Mouse (Mus musculus): ENCODE measurements around the gene Mamstr. TPM values are rescaled to one million over a fixed set of nuclear protein-coding genes. Genes with fewer than 3 reads are reported as not detected.

Gene Mamstr
- polyA plus RNA-seq, 2 experiments, result 19.8 to 34.6 TPM

DNA sequence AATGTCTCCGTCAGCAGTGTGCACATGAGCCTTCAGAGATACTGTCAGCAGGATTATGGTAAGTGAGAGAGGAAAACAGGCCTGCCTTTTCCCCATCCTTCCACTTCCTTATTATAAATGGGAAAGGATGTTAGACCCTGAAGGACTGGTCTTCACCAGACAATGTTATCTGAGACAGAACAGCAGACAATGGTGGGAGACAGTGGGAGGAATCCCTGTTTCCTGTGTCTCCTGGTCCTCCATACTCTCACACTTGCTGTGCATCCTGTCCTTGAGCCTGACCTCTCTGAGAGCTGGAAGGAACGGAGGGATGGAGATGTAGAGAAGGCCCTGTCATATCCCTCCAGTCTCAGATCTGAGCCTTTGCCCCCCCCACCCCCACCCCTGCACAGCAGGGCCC lies 52.6 kb downstream of the Mamstr start:
- H3K4me2 ChIP-seq (replicated peaks; ENCODE audit: low read depth, low read length, severe bottlenecking), result no peak overlapping the region
- ATAC-seq (ENCODE audit: low FRiP score, low read depth) (no peak), DNase-seq (ENCODE audit: low spot score) (no peak)
- H3K9me3 ChIP-seq (ENCODE audit: control insufficient read depth, low read length), result no peaks in the 10 kb centered on the region
- no peak overlapping the region for H3K9ac ChIP-seq (ENCODE audit: low read depth, low read length, severe bottlenecking)
- TF ChIP-seq POLR2A (IDR thresholded peaks at IDR 0.05; ENCODE audit: borderline replicate concordance, extremely low read depth, insufficient read depth, insufficient read length), result no peak
- no peaks in the 10 kb centered on the region for H3K27me3 ChIP-seq (ENCODE audit: control insufficient read depth, insufficient read depth, low read length)
- no peaks in the 10 kb centered on the region for H3K36me3 ChIP-seq (ENCODE audit: control insufficient read depth, insufficient read depth, low read length)
- no peak overlapping the region for H3K4me3 ChIP-seq (replicated peaks; ENCODE audit: low read length)
- no peaks in the 10 kb centered on the region for H3K4me1 ChIP-seq (ENCODE audit: control insufficient read depth, insufficient read depth, low read length)
- H3K27ac ChIP-seq (replicated peaks; ENCODE audit: low read depth, low read length), result no peak overlapping the region
- WGBS, result 94% methylated on average over 2 of the region's 2 CpGs

DNA sequence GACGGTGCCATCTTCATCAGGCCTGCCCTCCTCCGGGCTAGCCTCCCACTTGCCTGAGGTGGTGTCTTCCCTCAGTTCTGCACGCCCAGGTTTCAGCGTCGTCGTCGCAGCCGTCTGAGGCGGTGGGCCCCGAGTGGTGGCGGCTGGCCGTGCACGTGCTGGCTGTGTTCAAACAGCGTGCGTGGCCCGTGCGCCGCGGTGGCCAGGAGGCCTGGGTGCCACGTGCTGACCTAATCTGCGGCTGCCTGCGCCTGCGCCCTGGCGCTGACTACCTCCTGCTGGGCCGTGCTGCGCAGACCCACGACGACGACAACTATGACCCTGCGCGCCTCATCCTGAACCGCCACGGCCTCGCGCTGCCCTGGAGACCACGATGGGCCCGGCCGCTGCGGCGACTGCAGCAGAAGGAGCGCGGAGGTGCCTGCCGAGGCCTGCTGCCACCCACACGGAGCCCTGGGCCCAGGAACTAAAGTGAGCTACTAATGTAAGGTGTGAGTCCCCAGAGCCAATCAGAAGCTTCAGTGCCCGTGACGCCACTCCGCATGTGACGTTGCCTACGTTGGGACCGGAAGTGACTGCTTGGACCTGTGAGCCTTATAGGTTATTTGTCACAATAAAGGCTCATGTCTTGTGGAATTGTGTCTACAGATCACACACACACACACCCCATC lies 54.3 kb downstream of the Mamstr start, which contains the start of gene Sec1:
Gene Sec1 (minus strand): TSS at position 482 of the 671 bp plus-strand sequence.
- Histone ChIP-seq H3K9me3 (ENCODE audit: control insufficient read depth, low read length) (no peaks in the 10 kb centered on the region), H3K36me3 (ENCODE audit: control insufficient read depth, insufficient read depth, low read length) (no peaks in the 10 kb centered on the region), H3K9ac (ENCODE audit: low read depth, low read length, severe bottlenecking) (no peak within 1 kb of the TSS), H3K4me1 (ENCODE audit: control insufficient read depth, insufficient read depth, low read length) (no peaks in the 10 kb centered on the region), H3K27me3 (ENCODE audit: control insufficient read depth, insufficient read depth, low read length) (0 out of 2 replicates have a peak, but pooled peaks cover 2% of the 10 kb centered on the region), H3K27ac (replicated peaks; ENCODE audit: low read depth, low read length) (peak within 1 kb of the TSS; percentile 52; the same call in 1 of the 2 replicates), H3K4me2 (replicated peaks; ENCODE audit: low read depth, low read length, severe bottlenecking) (no peak within 1 kb of the TSS), H3K4me3 (replicated peaks; ENCODE audit: low read length) (no peak within 1 kb of the TSS)
- 93% methylated on average over 50 of the region's 50 CpGs for WGBS
- no peak for TF ChIP-seq POLR2A (IDR thresholded peaks at IDR 0.05; ENCODE audit: borderline replicate concordance, extremely low read depth, insufficient read depth, insufficient read length)
- no peak for DNase-seq (ENCODE audit: low spot score)
- no peak for ATAC-seq (ENCODE audit: low FRiP score, low read depth)

DNA sequence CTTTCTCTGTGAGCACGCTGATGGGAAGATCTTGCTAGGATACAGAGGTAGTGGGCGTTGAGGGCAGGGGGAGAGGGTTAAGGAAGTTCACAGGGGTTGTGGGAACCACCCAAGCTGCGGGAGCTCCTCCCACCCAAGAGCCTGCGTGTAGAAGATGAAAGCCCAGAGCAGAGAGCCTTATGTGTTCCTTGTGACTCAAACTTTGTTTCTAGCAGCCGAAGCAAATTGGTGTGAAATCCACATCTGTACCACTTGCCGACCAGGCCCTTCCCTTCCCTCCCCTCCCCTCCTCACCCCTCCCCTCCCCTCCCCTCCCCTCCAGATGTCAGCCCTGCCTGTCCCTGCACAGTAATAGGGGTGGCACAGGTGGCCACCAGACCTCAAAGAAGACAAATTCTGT lies 55.3 kb downstream of the Mamstr start:
- no peak for DNase-seq (ENCODE audit: low spot score)
- H3K4me1 ChIP-seq (ENCODE audit: control insufficient read depth, insufficient read depth, low read length), result peaks cover 4% of the 10 kb centered on the region; the same call in 1 of the 2 replicates
- H3K27ac ChIP-seq (replicated peaks; ENCODE audit: low read depth, low read length), result peak overlapping the region; percentile 52; the same call in 1 of the 2 replicates
- TF ChIP-seq POLR2A (IDR thresholded peaks at IDR 0.05; ENCODE audit: borderline replicate concordance, extremely low read depth, insufficient read depth, insufficient read length), result no peak
- H3K4me2 ChIP-seq (replicated peaks; ENCODE audit: low read depth, low read length, severe bottlenecking), result no peak overlapping the region
- H3K4me3 ChIP-seq (replicated peaks; ENCODE audit: low read length), result no peak overlapping the region
- peak; percentile 51 for ATAC-seq (ENCODE audit: low FRiP score, low read depth)
- 2% methylated on average over 6 of the region's 6 CpGs for WGBS
- H3K9ac ChIP-seq (ENCODE audit: low read depth, low read length, severe bottlenecking), result no peak overlapping the region
- H3K27me3 ChIP-seq (ENCODE audit: control insufficient read depth, insufficient read depth, low read length), result peaks cover 12% of the 10 kb centered on the region; the same call in 1 of the 2 replicates
- no peaks in the 10 kb centered on the region for H3K36me3 ChIP-seq (ENCODE audit: control insufficient read depth, insufficient read depth, low read length)
- no peaks in the 10 kb centered on the region for H3K9me3 ChIP-seq (ENCODE audit: control insufficient read depth, low read length)

Other genes starting within 250 kb of the Mamstr start
Only the 30 nearest of the 36 such genes appear.
- gene Gys1, start 205.1 kb upstream of the Mamstr start, polyA plus RNA-seq (2012; rRNA removed), result 44.1 and 59.1 TPM in 2 replicates
- 35.8 and 37.3 TPM in 2 replicates for gene Gys1, start 205.1 kb upstream of the Mamstr start, polyA plus RNA-seq (2014; fragmentation: Nextera tagmentation; extraction: Ambion mirVana)
- 120 TPM in 2 replicates for gene Ruvbl2, start 201.9 kb upstream of the Mamstr start, polyA plus RNA-seq (2012; rRNA removed)
- 119 and 126 TPM in 2 replicates for gene Ruvbl2, start 201.9 kb upstream of the Mamstr start, polyA plus RNA-seq (2014; fragmentation: Nextera tagmentation; extraction: Ambion mirVana)
- 1,503 and 2,450 TPM in 2 replicates for gene Ftl1, start 180.1 kb upstream of the Mamstr start, polyA plus RNA-seq (2012; rRNA removed)
- gene Ftl1, start 180.1 kb upstream of the Mamstr start, polyA plus RNA-seq (2014; fragmentation: Nextera tagmentation; extraction: Ambion mirVana), result 4,726 and 4,986 TPM in 2 replicates
- 127 and 164 TPM in 2 replicates for gene Bax, start 173.1 kb upstream of the Mamstr start, polyA plus RNA-seq (2012; rRNA removed)
- 133 and 140 TPM in 2 replicates for gene Bax, start 173.1 kb upstream of the Mamstr start, polyA plus RNA-seq (2014; fragmentation: Nextera tagmentation; extraction: Ambion mirVana)
- 0.82 and 1.3 TPM in 2 replicates for gene Tulp2, start 158.1 kb upstream of the Mamstr start, polyA plus RNA-seq (2012; rRNA removed)
- gene Tulp2, start 158.1 kb upstream of the Mamstr start, polyA plus RNA-seq (2014; fragmentation: Nextera tagmentation; extraction: Ambion mirVana), result 1.2 and 2.0 TPM in 2 replicates
- not detected in 2 replicates for gene Gm45808, start 153.2 kb upstream of the Mamstr start, polyA plus RNA-seq (2012; rRNA removed)
- gene Gm45808, start 153.2 kb upstream of the Mamstr start, polyA plus RNA-seq (2014; fragmentation: Nextera tagmentation; extraction: Ambion mirVana), result not detected in 2 replicates
- gene Dhdh, start 151.2 kb upstream of the Mamstr start, polyA plus RNA-seq (2012; rRNA removed), result 2.4 and 2.9 TPM in 2 replicates
- 2.0 and 2.6 TPM in 2 replicates for gene Dhdh, start 151.2 kb upstream of the Mamstr start, polyA plus RNA-seq (2014; fragmentation: Nextera tagmentation; extraction: Ambion mirVana)
- gene Nucb1, start 129.6 kb upstream of the Mamstr start, polyA plus RNA-seq (2012; rRNA removed), result 293 and 299 TPM in 2 replicates
- gene Nucb1, start 129.6 kb upstream of the Mamstr start, polyA plus RNA-seq (2014; fragmentation: Nextera tagmentation; extraction: Ambion mirVana), result 239 and 254 TPM in 2 replicates
- 27.5 and 29.8 TPM in 2 replicates for gene Ppp1r15a, start 113.7 kb upstream of the Mamstr start, polyA plus RNA-seq (2012; rRNA removed)
- 21.2 and 22.1 TPM in 2 replicates for gene Ppp1r15a, start 113.7 kb upstream of the Mamstr start, polyA plus RNA-seq (2014; fragmentation: Nextera tagmentation; extraction: Ambion mirVana)
- gene Plekha4, start 113.6 kb upstream of the Mamstr start, polyA plus RNA-seq (2012; rRNA removed), result 13.1 and 17.2 TPM in 2 replicates
- gene Plekha4, start 113.6 kb upstream of the Mamstr start, polyA plus RNA-seq (2014; fragmentation: Nextera tagmentation; extraction: Ambion mirVana), result 4.3 and 4.6 TPM in 2 replicates
- 1.1 and 1.2 TPM in 2 replicates for gene Hsd17b14, start 85.1 kb upstream of the Mamstr start, polyA plus RNA-seq (2012; rRNA removed)
- 0.44 and 0.92 TPM in 2 replicates for gene Hsd17b14, start 85.1 kb upstream of the Mamstr start, polyA plus RNA-seq (2014; fragmentation: Nextera tagmentation; extraction: Ambion mirVana)
- 67.6 and 71.5 TPM in 2 replicates for gene Bcat2, start 69.8 kb upstream of the Mamstr start, polyA plus RNA-seq (2012; rRNA removed)
- gene Bcat2, start 69.8 kb upstream of the Mamstr start, polyA plus RNA-seq (2014; fragmentation: Nextera tagmentation; extraction: Ambion mirVana), result 57.2 and 60.4 TPM in 2 replicates
- 0.58 and 0.73 TPM in 2 replicates for gene Fgf21, start 24.5 kb upstream of the Mamstr start, polyA plus RNA-seq (2012; rRNA removed)
- 0.43 and 0.66 TPM in 2 replicates for gene Fgf21, start 24.5 kb upstream of the Mamstr start, polyA plus RNA-seq (2014; fragmentation: Nextera tagmentation; extraction: Ambion mirVana)
- 1.0 and 1.9 TPM in 2 replicates for gene Fut1, start 22.7 kb upstream of the Mamstr start, polyA plus RNA-seq (2012; rRNA removed)
- 1.2 and 1.8 TPM in 2 replicates for gene Fut1, start 22.7 kb upstream of the Mamstr start, polyA plus RNA-seq (2014; fragmentation: Nextera tagmentation; extraction: Ambion mirVana)
- gene Izumo1, start 18.2 kb upstream of the Mamstr start, polyA plus RNA-seq (2012; rRNA removed), result 0.33 and 0.43 TPM in 2 replicates
- gene Izumo1, start 18.2 kb upstream of the Mamstr start, polyA plus RNA-seq (2014; fragmentation: Nextera tagmentation; extraction: Ambion mirVana), result 0.39 TPM in 1 of 2 replicates, not detected in the other
- gene Rasip1, start 12.5 kb upstream of the Mamstr start, polyA plus RNA-seq (2012; rRNA removed), result 14.1 and 16.7 TPM in 2 replicates
- 11.0 and 11.8 TPM in 2 replicates for gene Rasip1, start 12.5 kb upstream of the Mamstr start, polyA plus RNA-seq (2014; fragmentation: Nextera tagmentation; extraction: Ambion mirVana)
- 1.1 and 1.4 TPM in 2 replicates for gene Fut2, start 26.4 kb downstream of the Mamstr start, polyA plus RNA-seq (2012; rRNA removed)
- gene Fut2, start 26.4 kb downstream of the Mamstr start, polyA plus RNA-seq (2014; fragmentation: Nextera tagmentation; extraction: Ambion mirVana), result 2.2 and 2.9 TPM in 2 replicates
- 1.3 and 2.1 TPM in 2 replicates for gene Ntn5, start 44.0 kb downstream of the Mamstr start, polyA plus RNA-seq (2012; rRNA removed)
- 0.59 and 0.86 TPM in 2 replicates for gene Ntn5, start 44.0 kb downstream of the Mamstr start, polyA plus RNA-seq (2014; fragmentation: Nextera tagmentation; extraction: Ambion mirVana)
- 1.7 and 2.8 TPM in 2 replicates for gene Sec1, start 54.4 kb downstream of the Mamstr start, polyA plus RNA-seq (2012; rRNA removed)
- 0.46 and 0.92 TPM in 2 replicates for gene Sec1, start 54.4 kb downstream of the Mamstr start, polyA plus RNA-seq (2014; fragmentation: Nextera tagmentation; extraction: Ambion mirVana)
- gene Car11, start 59.9 kb downstream of the Mamstr start, polyA plus RNA-seq (2012; rRNA removed), result 34.1 and 46.4 TPM in 2 replicates
- gene Car11, start 59.9 kb downstream of the Mamstr start, polyA plus RNA-seq (2014; fragmentation: Nextera tagmentation; extraction: Ambion mirVana), result 9.5 and 10.6 TPM in 2 replicates
- gene Dbp, start 65.1 kb downstream of the Mamstr start, polyA plus RNA-seq (2012; rRNA removed), result 15.1 and 16.8 TPM in 2 replicates
- 7.0 and 8.9 TPM in 2 replicates for gene Dbp, start 65.1 kb downstream of the Mamstr start, polyA plus RNA-seq (2014; fragmentation: Nextera tagmentation; extraction: Ambion mirVana)
- 1,056 and 1,196 TPM in 2 replicates for gene Rpl18, start 75.5 kb downstream of the Mamstr start, polyA plus RNA-seq (2012; rRNA removed)
- 1,210 and 1,246 TPM in 2 replicates for gene Rpl18, start 75.5 kb downstream of the Mamstr start, polyA plus RNA-seq (2014; fragmentation: Nextera tagmentation; extraction: Ambion mirVana)
- 36.9 and 48.5 TPM in 2 replicates for gene Sphk2, start 78.0 kb downstream of the Mamstr start, polyA plus RNA-seq (2012; rRNA removed)
- 27.5 and 29.2 TPM in 2 replicates for gene Sphk2, start 78.0 kb downstream of the Mamstr start, polyA plus RNA-seq (2014; fragmentation: Nextera tagmentation; extraction: Ambion mirVana)
- gene Fam83e, start 81.2 kb downstream of the Mamstr start, polyA plus RNA-seq (2012; rRNA removed), result 0.92 and 0.95 TPM in 2 replicates
- gene Fam83e, start 81.2 kb downstream of the Mamstr start, polyA plus RNA-seq (2014; fragmentation: Nextera tagmentation; extraction: Ambion mirVana), result 0.30 and 0.48 TPM in 2 replicates
- gene Spaca4, start 85.8 kb downstream of the Mamstr start, polyA plus RNA-seq (2012; rRNA removed), result not detected in 2 replicates
- not detected in 2 replicates for gene Spaca4, start 85.8 kb downstream of the Mamstr start, polyA plus RNA-seq (2014; fragmentation: Nextera tagmentation; extraction: Ambion mirVana)
- gene Lmtk3, start 143.8 kb downstream of the Mamstr start, polyA plus RNA-seq (2012; rRNA removed), result 46.2 and 70.5 TPM in 2 replicates
- gene Lmtk3, start 143.8 kb downstream of the Mamstr start, polyA plus RNA-seq (2014; fragmentation: Nextera tagmentation; extraction: Ambion mirVana), result 1.8 and 2.8 TPM in 2 replicates
- gene Sult2b1, start 144.7 kb downstream of the Mamstr start, polyA plus RNA-seq (2012; rRNA removed), result 5.3 and 8.9 TPM in 2 replicates
- 19.0 and 31.7 TPM in 2 replicates for gene Sult2b1, start 144.7 kb downstream of the Mamstr start, polyA plus RNA-seq (2014; fragmentation: Nextera tagmentation; extraction: Ambion mirVana)
- 100 and 105 TPM in 2 replicates for gene Cyth2, start 174.6 kb downstream of the Mamstr start, polyA plus RNA-seq (2012; rRNA removed)
- 91.7 and 113 TPM in 2 replicates for gene Cyth2, start 174.6 kb downstream of the Mamstr start, polyA plus RNA-seq (2014; fragmentation: Nextera tagmentation; extraction: Ambion mirVana)
- gene Kcnj14, start 184.8 kb downstream of the Mamstr start, polyA plus RNA-seq (2012; rRNA removed), result 1.7 and 3.5 TPM in 2 replicates
- gene Kcnj14, start 184.8 kb downstream of the Mamstr start, polyA plus RNA-seq (2014; fragmentation: Nextera tagmentation; extraction: Ambion mirVana), result 1.1 and 1.4 TPM in 2 replicates
- gene Grwd1, start 191.0 kb downstream of the Mamstr start, polyA plus RNA-seq (2012; rRNA removed), result 33.7 and 38.7 TPM in 2 replicates
- gene Grwd1, start 191.0 kb downstream of the Mamstr start, polyA plus RNA-seq (2014; fragmentation: Nextera tagmentation; extraction: Ambion mirVana), result 62.4 and 62.9 TPM in 2 replicates

Data from limb, embryonic 14.5 days (tissue).